Mouse (Mus musculus) liver, embryonic 14.5 days (tissue): ENCODE data around the gene Hopx.

ENCODE experiments used
- CTCF ChIP-seq: IDR thresholded peaks from 2 replicates; pipeline ENCODE4 v1.5.1; 2016; ENCODE audit warnings: antibody characterized with exemption, low read depth, control low read depth
- EP300 ChIP-seq: IDR thresholded peaks from 2 replicates; pipeline ENCODE4 v1.6.1; 2016; ENCODE audit warnings: antibody characterized with exemption, low read depth

GRCm38 (mm10) chr5:77085753-77086450, 29.0 kb downstream of the Hopx start:
- TF ChIP-seq CTCF (no peak), EP300 (no peak)
